Mouse (Mus musculus) thymus, postnatal 10 days (tissue): ENCODE results near the gene Mex3a.

Source experiments
- DNase-seq, 2 experiments: peaks; one replicate each; pipeline ENCODE4 v3.0.0; 2021; ENCODE audit warnings: low spot score in 2 of 2

Mex3a gene

DNA sequence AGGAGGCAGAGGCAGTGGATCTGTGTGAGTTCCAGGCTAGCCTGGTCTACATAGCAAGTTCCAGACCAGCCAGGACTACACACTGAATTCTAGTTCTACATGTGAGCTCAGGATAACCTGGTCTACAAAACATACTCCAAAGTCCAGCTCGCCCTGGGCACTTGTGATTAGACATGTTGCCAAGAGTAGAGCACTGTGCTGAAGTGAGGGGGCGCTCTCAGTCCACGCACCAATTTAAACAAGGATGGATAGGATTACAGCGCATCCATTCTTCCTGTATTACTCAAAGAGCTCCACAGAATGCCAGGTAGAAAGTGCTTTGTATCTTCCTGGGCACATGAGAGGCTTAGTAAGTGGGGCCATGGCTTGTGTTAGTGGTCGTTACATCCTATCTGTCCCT is 12.3 kb downstream of the Mex3a start:
- DNase-seq = no peak

GRCm38 (mm10) chr3:88544955-88545591 is 12.9 kb downstream of the Mex3a start:
- no peak for DNase-seq

- DNase-seq = no peak
These were observed 14.7 kb downstream of the Mex3a start for GRCm38 (mm10) chr3:88546674-88547418.

DNA sequence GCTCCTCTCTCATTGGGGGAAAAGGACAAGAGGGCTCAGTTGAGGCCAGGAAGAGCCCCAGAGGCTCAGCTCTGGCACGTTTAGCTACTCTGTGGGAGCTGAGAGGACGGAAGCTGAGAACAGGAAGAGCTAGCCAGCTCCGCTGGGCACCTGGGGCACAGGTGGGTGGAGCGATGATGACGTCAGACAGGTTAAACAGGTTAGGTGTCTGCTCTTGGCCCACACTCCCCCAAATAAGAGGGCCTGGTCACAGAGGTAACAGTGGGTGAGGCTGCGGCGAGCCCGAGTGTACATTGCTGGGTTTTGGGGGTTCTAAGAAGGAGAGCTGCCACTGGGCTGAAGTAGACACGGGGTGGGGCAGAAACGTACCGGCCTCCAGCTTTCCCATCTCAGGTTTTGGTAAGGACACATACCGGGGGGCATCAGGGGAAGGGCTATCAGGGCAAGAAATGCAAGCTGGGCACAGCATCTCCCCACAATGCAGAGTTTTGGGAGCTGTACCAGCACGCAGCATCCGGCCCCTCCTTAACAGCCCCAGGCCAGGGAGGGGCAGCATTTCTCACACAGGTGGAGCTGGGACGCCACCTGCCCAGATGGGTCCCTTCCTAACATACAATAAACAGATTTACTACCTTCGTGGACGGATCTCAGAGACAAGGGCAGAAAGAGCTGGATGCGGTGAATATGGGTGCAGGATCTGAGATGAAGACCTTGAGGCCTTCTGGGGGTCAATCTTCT is 16.2 kb downstream of the Mex3a start, which contains the start of gene Rab25:
Rab25 (minus strand) TSS at position 121 of the 738 bp plus-strand sequence.
- DNase-seq = no peak

GRCm38 (mm10) chr3:88551586-88551985 is 19.4 kb downstream of the Mex3a start:
- DNase-seq = no peak

DNA sequence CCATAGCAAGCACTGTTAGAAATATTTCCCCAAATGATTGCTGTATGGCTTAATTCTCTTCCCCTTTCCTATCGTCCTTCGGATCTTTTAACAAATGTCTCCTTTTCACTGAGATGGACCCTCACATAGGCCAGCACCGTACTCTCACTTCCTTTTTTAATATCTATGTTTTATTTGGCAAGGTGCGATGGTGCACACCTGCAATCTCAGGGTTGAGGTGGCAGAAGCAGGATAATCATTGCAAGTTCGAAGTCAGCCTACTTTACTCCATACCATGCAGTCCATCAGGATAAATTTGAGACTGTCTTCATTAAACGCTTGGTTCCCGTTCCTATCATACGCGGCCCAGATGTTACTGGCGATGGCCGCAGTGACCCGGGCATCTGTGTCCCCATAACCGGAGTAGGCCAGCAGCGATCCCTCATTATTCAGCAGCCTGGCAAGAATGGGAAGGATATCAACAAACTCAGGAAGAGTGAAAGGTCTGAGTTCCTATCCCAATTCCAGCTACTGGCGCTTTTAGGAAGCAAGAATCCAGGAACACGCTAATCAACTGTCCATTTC is 20.0 kb downstream of the Mex3a start:
- no peak for DNase-seq

- DNase-seq = peak; percentile 93
These were observed 20.7 kb downstream of the Mex3a start, which contains the start of gene Lamtor2 for GRCm38 (mm10) chr3:88552676-88553524. TSS of gene Lamtor2 (minus strand) at chr3:88553074.

DNA sequence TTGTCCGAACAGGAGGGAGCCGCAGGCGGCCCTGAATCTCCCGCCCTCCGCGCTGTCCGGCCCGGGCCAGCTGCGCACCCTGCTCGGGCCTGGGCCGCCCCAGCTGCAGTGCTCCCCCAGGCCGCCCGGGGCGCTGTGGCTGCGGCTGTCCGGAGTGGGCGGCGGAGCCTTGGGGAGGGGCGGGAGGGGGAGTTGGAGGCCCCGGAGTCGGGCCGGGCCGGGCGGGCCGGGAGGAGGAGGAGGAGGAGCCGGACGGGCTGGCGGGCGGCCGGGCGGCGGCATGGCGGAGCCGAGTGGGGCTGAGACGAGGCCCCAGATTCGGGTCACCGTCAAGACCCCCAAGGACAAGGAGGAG is 21.3 kb downstream of the Mex3a start, which contains the start of gene Ubqln4:
Ubqln4 (plus strand) TSS at position 234 of the 355 bp plus-strand sequence.
- peak; percentile 73 to 88 for DNase-seq

DNA sequence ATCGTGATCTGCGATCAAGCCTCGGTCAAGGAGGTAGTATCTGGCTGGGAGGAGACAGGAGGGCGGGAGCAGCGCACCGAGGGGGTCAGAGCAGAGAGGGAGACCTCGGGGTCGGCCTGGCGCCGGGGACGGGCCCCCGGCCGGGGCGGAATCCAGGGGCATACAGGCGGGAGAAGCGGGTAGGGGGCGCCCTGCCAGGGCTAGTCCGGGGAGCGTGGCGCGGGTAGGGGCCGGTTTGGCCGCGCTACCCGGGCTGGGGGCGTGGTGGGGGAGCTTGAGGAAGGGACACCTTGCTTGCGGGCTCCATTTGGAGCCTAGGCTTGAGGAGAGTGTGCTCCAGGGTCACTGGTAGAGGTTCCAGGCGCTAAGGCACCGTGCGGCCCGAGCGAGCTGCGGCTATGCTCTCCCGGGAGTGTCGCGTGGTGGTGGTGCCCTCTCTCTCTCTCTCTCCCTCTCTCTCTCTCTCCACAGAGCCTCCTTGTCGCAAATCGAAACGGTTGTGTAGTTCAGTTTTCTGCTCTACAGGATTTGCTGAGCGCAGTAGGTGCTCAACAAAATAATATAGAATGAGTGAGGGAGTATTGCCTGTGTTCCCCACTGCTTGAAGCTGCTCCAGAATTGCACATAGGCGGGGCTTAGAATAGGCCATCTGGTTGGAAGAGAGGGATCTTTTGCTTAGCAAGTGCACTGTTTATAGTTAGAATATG is 21.8 kb downstream of the Mex3a start:
- DNase-seq = peak; percentile 62 to 78

GRCm38 (mm10) chr3:88555069-88555605 is 22.9 kb downstream of the Mex3a start:
- no peak for DNase-seq

- DNase-seq = no peak
These were observed 23.5 kb downstream of the Mex3a start for GRCm38 (mm10) chr3:88555731-88556130.

DNA sequence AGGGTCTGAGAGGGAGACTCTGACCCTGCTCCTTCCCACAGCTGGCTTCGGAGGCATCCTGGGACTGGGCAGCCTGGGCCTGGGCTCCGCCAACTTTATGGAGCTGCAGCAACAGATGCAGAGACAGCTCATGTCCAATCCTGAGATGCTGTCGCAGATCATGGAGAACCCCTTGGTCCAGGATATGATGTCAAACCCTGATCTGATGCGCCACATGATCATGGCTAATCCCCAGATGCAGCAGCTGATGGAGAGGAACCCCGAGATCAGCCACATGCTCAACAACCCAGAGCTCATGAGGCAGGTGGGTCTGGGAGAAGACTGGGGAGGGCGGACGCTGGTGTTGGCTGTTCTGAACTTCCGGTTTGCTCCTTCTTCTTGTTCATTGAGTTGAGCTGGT is 24.4 kb downstream of the Mex3a start:
- no peak for DNase-seq

GRCm38 (mm10) chr3:88559596-88559995 is 27.4 kb downstream of the Mex3a start:
- DNase-seq = no peak

DNA sequence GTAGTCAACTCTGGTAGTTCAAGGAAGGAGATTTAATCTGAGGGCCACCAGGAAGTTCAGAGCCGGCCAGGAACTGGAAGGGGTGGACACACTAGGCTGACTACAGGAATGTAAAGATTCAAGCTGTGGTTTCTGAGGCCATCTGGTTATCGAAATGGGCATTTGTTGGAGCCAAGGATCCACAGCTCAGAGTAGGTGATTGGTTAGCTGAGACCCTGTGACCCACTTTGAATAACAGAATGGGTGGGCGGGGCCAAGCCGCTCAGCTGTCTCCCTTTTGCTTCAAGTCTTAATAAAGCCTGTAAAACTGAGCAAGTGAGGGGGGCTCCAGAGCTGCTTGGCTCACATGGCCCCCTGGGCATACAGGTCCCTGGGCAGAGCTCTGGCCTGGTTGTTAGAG is 29.8 kb downstream of the Mex3a start:
- DNase-seq = no peak

GRCm38 (mm10) chr3:88563442-88563841 is 31.2 kb downstream of the Mex3a start:
- DNase-seq = no peak

DNA sequence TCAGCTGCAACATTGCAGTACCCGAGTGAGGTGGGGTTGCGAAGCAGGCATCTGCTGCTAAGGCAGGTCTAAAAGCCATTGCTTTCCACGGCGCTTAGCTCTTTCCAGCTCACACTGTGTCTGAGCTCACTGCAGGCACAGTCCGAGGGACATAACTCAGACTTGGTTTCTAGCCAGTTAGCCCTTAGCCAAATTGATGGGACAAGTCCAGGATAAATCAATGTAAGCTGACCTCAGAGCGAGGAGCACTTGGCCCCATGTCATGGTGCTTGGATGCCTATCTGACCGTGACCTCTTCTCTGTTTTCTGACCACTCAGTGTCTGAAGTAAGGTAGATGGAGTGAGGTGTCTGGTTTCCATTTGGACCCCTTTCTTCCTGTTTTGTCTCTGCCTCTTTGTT is 31.8 kb downstream of the Mex3a start:
- no peak for DNase-seq

DNA sequence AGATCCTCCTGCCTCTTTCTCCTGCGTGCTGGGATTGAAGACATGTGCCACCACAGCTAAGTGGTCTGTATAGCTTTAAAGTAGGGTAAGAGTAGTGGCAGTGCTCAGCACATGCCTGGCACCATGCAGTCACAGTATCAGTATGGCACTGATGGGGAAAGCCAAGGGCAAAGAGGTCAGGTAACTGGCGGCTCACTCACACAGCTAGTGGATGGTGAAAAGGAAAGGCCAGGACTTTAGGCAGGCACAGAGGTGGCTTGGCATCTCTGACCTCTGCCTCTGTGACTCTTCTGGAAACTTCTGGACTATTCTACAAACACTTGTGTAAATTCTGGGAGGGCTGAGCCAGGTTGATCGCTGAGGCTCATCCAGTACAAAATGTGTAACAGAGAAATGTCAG is 33.9 kb downstream of the Mex3a start:
- DNase-seq = no peak

- DNase-seq = no peak
These were observed 34.4 kb downstream of the Mex3a start for GRCm38 (mm10) chr3:88566536-88567061.

DNA sequence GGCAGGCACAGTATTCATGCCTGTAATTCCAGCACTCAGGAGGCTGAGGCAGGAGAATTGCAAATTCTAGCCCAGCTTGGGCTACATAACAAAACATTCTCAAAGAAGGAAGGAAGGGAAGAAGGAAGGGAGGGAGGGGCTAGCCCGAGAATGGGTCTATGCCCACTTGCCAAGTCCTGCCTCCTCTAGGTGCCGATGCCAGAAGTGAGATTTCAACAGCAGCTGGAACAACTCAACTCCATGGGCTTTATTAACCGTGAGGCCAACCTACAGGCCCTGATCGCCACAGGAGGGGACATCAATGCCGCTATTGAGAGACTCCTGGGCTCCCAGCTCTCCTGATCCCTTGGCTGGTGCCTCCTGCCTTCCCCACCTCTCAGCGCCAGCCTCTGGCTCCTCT is 35.7 kb downstream of the Mex3a start:
- no peak for DNase-seq

DNA sequence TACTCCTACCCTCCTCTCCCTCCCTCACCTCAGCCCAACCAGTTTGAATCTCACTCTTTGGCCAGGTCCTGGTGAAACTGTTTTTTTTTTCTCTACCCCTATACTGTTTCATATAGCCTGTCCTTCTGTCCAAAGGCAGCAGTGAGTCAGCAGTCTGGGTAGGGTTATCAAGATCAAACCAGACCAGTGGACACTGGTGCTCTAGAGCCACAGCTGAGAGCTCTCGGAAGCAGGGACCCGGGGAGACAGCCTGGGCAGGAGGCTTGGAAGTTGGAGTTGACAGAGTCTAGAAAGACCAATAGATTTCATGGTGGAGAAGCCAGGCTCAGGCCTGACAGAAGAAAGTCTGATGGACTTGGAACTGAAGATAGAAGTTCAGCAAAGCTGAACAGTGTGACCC is 36.4 kb downstream of the Mex3a start:
- DNase-seq = no peak
